Mouse (Mus musculus): ENCODE measurements around the gene Phyh.

DNA sequence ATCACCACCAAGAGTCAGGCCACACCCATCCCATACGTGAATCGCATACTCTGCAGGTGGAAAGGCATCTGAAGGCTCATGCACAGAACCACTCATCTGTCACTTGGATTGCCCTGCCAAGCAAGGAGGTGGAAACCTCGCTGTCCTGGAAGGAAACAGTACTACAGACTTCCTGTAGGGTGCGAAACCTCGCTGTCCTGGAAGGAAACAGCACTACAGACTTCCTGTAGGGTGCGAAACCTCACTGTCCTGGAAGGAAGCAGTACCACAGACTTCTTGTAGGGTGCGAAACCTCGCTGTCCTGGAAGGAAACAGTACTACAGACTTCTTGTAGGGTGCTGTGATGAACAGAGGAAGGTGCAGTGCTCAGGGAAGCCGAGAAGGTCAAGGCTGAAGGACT lies 46.1 kb upstream of the Phyh start:
- TF ChIP-seq EP300 (optimal IDR thresholded peaks at IDR 0.05): no peak
- TF ChIP-seq CTCF (IDR thresholded peaks at IDR 0.05; ENCODE audit: low read depth): 0 out of 2 replicates have a peak, but pooled peaks have one; percentile 4

Measured in stomach, postnatal 0 days (tissue).